Mouse (Mus musculus): ENCODE data around the gene Zfp213.
A peak's percentile ranks its signal among the peaks of the same experiment; 100 is the strongest.

- TF ChIP-seq CTCF (IDR thresholded peaks at IDR 0.05; ENCODE audit: low read depth) (no peak), EP300 (IDR thresholded peaks at IDR 0.05; ENCODE audit: low read depth) (0 out of 2 replicates have a peak, but pooled peaks have one; percentile 21)
Measured at GRCm38 (mm10) chr17:23592208-23592925, 28.3 kb upstream of the Zfp213 start.
